Mouse (Mus musculus) adrenal gland, postnatal 4 days (tissue): ENCODE data around the gene Nfs1. TPM values are rescaled to one million over a fixed set of nuclear protein-coding genes. Genes with fewer than 3 reads are reported as not detected.
"Not testable (repeated sequence)": the region's sequence is repeated elsewhere in the genome, so short reads cannot be mapped to it uniquely, and the experiment has no call there.

Source experiments
- DNase-seq, 2 experiments: peaks; one replicate each; pipeline ENCODE4 v3.0.0; 2021 to 2022; ENCODE audit warnings: low spot score in 2 of 2, mixed read lengths in 2 of 2
- long read RNA-seq, 2 experiments: library from polyadenylated mRNA; stranded (forward); transcript quantifications; one replicate each; pipeline ENCODE4 v2.0.0; 2021
- total RNA-seq, 2 experiments: library from RNA; stranded (reverse); gene quantifications; 2 replicates each; pipeline ENCODE4 v1.2.3; 2021

Nfs1 gene
- total RNA-seq = 10 to 100 TPM; 67.9 to 74.5 TPM
- long read RNA-seq, experiment 1, transcript Nfs1-201 (13 exons, 2,051 nt) = major isoform, 84 of 101 reads
- long read RNA-seq, experiment 1, partial matches to known transcripts = 6 of 101 reads
- long read RNA-seq, experiment 1, other reads (novel, unspliced or antisense) = 10 of 101 reads
- long read RNA-seq, experiment 2, transcript Nfs1-201 (13 exons, 2,051 nt) = major isoform, 168 of 196 reads
- long read RNA-seq, experiment 2, partial matches to known transcripts = 12 of 196 reads
- long read RNA-seq, experiment 2, other reads (novel, unspliced or antisense) = 12 of 196 reads

GRCm38 (mm10) chr2:156143953-156144724, at the start of gene Nfs1, which contains the start of gene Romo1:
Gene Nfs1 (minus strand): TSS chr2:156144186.
Gene Romo1 (plus strand): TSS chr2:156144039.
- DNase-seq = peak; percentile 85 to 89

GRCm38 (mm10) chr2:156193066-156193862, 49.3 kb upstream of the Nfs1 start:
- no peak for DNase-seq

DNA sequence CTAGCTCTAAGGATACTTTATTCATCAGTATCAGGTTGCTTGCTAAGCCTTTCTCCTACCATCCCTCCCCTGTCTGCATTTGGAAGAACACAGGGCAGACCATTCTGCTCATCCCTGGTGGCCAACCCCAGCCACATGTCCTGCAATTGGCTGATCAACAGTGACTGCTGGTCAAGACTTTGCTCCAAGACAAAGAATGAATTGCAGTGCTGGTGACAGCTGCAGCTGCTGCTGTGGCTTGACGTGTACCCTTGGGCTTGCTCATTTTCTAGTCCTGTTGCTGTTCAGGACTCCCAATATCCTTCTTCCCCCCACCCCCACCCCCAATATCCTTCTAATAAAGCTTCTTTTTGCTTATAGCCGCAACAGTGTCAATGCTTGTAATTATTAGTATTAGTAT, 48.1 kb upstream of the Nfs1 start:
- DNase-seq = no peak

GRCm38 (mm10) chr2:156191540-156191939, 47.6 kb upstream of the Nfs1 start:
- no peak for DNase-seq

DNA sequence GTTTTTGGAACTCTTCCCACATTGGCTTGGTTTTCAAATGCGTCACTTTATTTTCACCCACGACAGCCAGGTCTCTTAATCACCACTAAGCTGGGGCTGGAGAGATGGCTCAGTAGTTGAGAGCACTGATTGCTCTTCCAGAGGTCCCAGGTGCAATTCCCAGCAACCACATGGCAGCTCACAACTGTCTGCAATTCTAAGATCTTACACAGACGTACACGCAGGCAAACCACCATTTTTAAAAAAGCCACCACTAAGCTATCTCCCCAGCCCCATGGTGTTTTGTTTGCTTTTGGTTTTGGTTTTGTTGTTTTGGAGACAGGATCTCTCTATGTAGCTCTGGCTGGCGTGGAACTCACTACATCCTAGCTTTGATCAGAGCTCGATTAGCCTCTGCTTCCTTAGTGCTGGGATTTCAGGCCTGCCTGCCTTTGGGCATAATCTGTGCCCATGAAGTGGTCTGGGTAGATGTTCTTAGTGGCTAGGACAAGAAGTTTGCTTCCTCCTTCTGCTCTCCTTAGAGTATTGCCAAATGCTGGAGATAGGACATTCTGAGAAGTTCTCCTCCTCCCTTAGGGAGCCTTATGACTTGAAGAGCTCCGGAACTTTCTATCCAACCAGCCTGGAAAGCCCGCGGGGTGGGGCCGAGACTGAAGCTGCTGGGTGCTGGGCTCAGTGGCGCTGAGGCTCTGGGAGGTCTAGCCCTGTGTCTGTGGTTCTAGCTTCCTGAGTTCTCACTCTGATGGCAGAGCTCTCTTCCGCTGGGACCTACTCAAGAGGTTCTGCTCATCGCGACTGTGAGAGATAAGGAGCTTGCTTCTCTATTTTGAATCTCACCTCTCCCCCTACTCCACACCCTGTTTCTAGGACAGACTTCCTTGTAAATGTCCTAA, 46.3 kb upstream of the Nfs1 start:
- no peak for DNase-seq

DNA sequence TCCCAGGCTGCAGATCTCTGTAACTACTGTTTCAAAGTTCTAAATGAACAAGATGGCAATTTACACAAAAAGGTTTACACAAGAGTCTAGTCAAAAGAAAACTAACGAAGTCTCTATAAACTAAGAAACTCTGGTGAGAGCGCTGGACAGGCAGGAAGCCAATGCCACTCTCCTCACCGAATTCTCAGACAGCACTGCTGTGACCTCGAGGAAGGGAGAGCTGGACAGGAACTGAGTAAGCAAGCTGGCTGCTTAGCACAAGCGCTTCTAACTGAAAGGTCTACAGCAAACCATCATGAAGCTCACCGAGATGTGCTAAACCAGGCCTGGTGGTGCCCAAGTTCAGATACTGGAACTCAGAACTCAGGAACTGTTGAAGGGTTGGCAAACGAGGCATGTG, 45.3 kb upstream of the Nfs1 start:
- DNase-seq = not testable (repeated sequence)

DNA sequence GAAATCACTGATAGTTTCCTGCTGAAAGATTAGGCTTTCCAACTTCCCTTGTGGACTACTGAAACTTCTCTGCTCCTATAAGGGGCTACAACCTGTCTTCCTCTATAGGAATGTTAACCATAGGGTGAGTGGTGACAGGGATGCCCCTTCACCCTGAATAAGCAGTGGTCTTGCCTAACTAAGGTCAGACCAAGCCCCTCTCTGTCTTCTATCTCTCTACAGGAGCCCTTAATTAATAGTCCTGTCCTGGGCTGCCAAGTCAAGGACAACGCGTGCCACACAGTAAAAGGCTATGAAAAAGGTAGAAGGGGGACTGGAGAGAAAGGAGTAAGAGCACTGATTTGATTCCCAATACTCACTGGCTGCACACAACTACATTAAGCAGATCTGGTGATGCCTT, 37.6 kb upstream of the Nfs1 start:
- DNase-seq = no peak

- no peak for DNase-seq
Measured at GRCm38 (mm10) chr2:156180824-156181590, 37.0 kb upstream of the Nfs1 start.

GRCm38 (mm10) chr2:156180094-156180821, 36.3 kb upstream of the Nfs1 start, which contains the start of gene Rbm39:
Gene Rbm39 (minus strand): TSS chr2:156180238.
- DNase-seq = peak; percentile 99 to 100

- DNase-seq = no peak
Measured at GRCm38 (mm10) chr2:156179796-156180093, 35.8 kb upstream of the Nfs1 start.

GRCm38 (mm10) chr2:156179046-156179795, 35.2 kb upstream of the Nfs1 start:
- peak; percentile 62 to 63 for DNase-seq

GRCm38 (mm10) chr2:156177651-156178050, 33.7 kb upstream of the Nfs1 start:
- DNase-seq = no peak

GRCm38 (mm10) chr2:156177079-156177478, 33.1 kb upstream of the Nfs1 start:
- no peak for DNase-seq

GRCm38 (mm10) chr2:156166557-156166956, 22.6 kb upstream of the Nfs1 start:
- no peak for DNase-seq

- no peak for DNase-seq
Measured at GRCm38 (mm10) chr2:156165478-156165877, 21.5 kb upstream of the Nfs1 start.

DNA sequence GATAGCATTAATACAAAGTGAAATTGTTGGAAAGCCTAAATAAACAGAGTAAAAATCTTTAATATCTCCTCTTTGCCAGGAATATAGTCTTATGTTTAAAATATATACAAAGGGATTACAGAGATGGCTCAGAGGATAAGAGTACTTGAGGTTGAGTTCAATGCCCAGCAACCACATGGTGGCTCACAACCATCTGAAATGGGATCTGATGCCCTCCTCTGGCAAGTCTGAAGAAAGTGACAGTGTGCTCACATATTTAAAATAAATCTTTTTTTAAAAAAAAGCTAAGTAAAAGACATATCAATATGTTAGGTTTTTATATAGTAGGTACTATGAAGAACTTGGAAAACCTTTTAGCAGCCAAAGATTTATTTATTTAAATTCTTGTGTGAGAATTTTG, 7.6 kb upstream of the Nfs1 start:
- no peak for DNase-seq

- no peak for DNase-seq
Measured at GRCm38 (mm10) chr2:156147316-156147915, 3.4 kb upstream of the Nfs1 start.
